Mouse (Mus musculus) liver, adult 2 months (tissue): ENCODE data around the gene Cldn12. TPM values are rescaled to one million over a fixed set of nuclear protein-coding genes. Genes with fewer than 3 reads are reported as not detected.

Experiments used
- DNase-seq: peaks from one replicate; pipeline ENCODE4 v3.0.0-alpha.2; 2011; ENCODE audit warnings: low read depth, low spot score; ENCODE audit errors: extremely low read depth
- H3K27ac ChIP-seq: fragments of 200-500 bp; replicated peaks from 2 replicates; pipeline ENCODE4 v1.5.1; 2012; ENCODE audit warnings: low read depth, mild to moderate bottlenecking, control low read depth, inconsistent platforms, low read length; ENCODE audit not compliant: insufficient read depth
- H3K27me3 ChIP-seq: fragments of 200-500 bp; 2 replicates; pipeline ENCODE4 v1.6.1; 2012; ENCODE audit warnings: mild to moderate bottlenecking, moderate library complexity, low read length, inconsistent platforms; ENCODE audit not compliant: control insufficient read depth, insufficient read depth
- H3K36me3 ChIP-seq: fragments of 200-500 bp; 2 replicates; pipeline ENCODE4 v1.6.1; 2012; ENCODE audit warnings: low read length, inconsistent platforms; ENCODE audit not compliant: control insufficient read depth, insufficient read depth
- H3K4me1 ChIP-seq: fragments of 200-500 bp; 2 replicates; pipeline ENCODE4 v1.6.1; 2011; ENCODE audit warnings: low read length; ENCODE audit not compliant: control insufficient read depth, insufficient read depth
- H3K4me3 ChIP-seq: fragments of 200-500 bp; 2 replicates; pipeline ENCODE4 v1.5.1; 2011; ENCODE audit warnings: low read depth, mild to moderate bottlenecking, control low read depth, low read length, moderate library complexity; ENCODE audit not compliant: insufficient read depth
- H3K79me2 ChIP-seq: fragments of 200-500 bp; 2 replicates; pipeline ENCODE4 v1.6.1; 2012; ENCODE audit warnings: inconsistent platforms, mild to moderate bottlenecking, low read length, moderate library complexity; ENCODE audit not compliant: control insufficient read depth, insufficient read depth
- H3K9ac ChIP-seq: fragments of 200-500 bp; 2 replicates; pipeline ENCODE4 v1.6.1; 2012; ENCODE audit warnings: low read depth, mild to moderate bottlenecking, control low read depth, inconsistent platforms, low read length
- CTCF ChIP-seq: fragments of 200-500 bp; IDR thresholded peaks from 2 replicates; pipeline ENCODE4 v1.5.1; 2011; ENCODE audit warnings: low read depth, low read length, control low read depth
- POLR2A ChIP-seq: fragments of 200-500 bp; IDR thresholded peaks from 2 replicates; pipeline ENCODE4 v1.6.1; 2011; ENCODE audit warnings: low read length, control low read depth; ENCODE audit not compliant: insufficient read depth; ENCODE audit errors: extremely low read depth
- WGBS: fragments of 180-500 bp; shearing (Covaris S2); methylation state at CpG from one replicate; pipeline ENCODE4 v1.1.7; 2018; 5-methylcytosine and 5-hydroxymethylcytosine counted together
- polyA plus RNA-seq: library from polyadenylated mRNA; depleted of rRNA; stranded (reverse); fragments of >200 nt; gene quantifications from 2 replicates; pipeline ENCODE4 v1.2.3, GENCODE M21; 2012; rRNA removed
- total RNA-seq: library from RNA; depleted of rRNA; stranded (reverse); fragments of >200 nt; gene quantifications from 2 replicates; pipeline ENCODE4 v1.2.3, GENCODE M21; 2014; rRNA removed

Gene Cldn12
- 66.4 and 76.7 TPM in 2 replicates for total RNA-seq
- 56.0 and 60.0 TPM in 2 replicates for polyA plus RNA-seq

GRCm38 (mm10) chr5:5514196-5515076, at the start of gene Cldn12:
Cldn12 (minus strand) TSS chr5:5514958.
- H3K27me3 ChIP-seq, result no peaks in the 10 kb centered on the region
- H3K36me3 ChIP-seq, result peaks cover 7% of the 10 kb centered on the region; the same call in 1 of the 2 replicates
- H3K4me3 ChIP-seq, result peak within 1 kb of the TSS; percentile 71
- H3K4me1 ChIP-seq, result no peaks in the 10 kb centered on the region
- H3K79me2 ChIP-seq, result no peaks in the 10 kb centered on the region; the same call in 1 of the 2 replicates
- TF ChIP-seq POLR2A (peak; percentile 67), CTCF (no peak)
- H3K27ac ChIP-seq, result peak within 1 kb of the TSS; percentile 94
- peak; percentile 87 for DNase-seq
- under 1% methylated on average over 78 of the region's 79 CpGs for WGBS
- peak within 1 kb of the TSS; percentile 89 for H3K9ac ChIP-seq

DNA sequence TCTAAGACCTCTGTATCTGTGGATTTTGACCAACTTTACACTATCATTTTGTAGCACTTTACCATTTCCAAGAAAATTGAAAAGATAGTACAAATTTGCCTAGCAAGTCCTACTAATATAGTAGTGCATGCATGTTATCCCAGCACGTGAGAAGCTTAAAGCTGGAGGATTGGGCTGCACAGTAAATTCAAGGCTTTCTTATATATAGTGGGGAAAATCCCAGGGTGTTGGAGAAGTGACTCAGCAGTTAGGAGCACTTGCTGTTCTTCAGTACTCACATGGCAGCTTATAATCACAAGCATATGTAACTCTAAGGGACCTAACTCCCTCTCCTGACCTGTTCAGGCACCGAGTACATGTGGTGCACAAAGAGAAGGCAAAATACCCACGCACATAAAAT, 47.7 kb upstream of the Cldn12 start:
- H3K4me1 ChIP-seq, result peaks cover 4% of the 10 kb centered on the region; the same call in 1 of the 2 replicates
- TF ChIP-seq POLR2A, result no peak
- TF ChIP-seq CTCF, result no peak
- no peaks in the 10 kb centered on the region for H3K79me2 ChIP-seq
- no peak overlapping the region for H3K4me3 ChIP-seq
- DNase-seq, result no peak
- WGBS, result 77% methylated on average over 3 of the region's 3 CpGs
- H3K27ac ChIP-seq, result no peak overlapping the region
- H3K36me3 ChIP-seq, result no peaks in the 10 kb centered on the region
- no peaks in the 10 kb centered on the region for H3K27me3 ChIP-seq
- H3K9ac ChIP-seq, result no peak overlapping the region

DNA sequence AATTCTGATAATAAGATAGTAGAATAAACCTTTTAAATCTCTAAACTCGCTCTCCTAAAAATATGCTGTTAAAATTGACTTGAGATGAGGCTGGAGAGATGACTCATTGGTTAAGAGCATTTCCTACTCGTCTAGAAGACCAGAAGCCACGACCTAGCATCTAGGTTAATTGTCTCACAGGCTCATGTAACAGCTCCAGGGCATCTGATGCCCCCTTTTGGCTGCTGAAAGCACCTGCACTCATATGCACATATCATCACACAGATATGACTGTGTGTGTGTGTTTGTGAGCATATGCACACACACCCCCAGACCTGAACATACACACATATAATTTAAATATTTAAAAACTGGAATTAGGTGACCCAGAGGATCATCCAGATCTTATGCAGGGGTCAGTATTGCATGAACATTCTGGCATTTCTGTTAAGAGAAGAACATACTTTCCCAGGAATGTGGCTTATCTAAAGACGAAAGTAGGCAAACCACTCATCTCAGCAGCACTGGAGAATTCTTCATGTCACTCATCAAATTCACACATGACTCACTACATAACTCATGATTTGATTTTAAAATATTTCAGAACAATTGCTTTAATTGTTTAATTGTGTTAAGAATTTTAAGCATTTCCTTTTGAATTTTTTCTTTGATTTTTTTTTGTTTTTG, 46.4 kb upstream of the Cldn12 start:
- DNase-seq, result peak; percentile 10
- TF ChIP-seq CTCF (peak; percentile 13; the same call in 1 of the 2 replicates), POLR2A (no peak)

DNA sequence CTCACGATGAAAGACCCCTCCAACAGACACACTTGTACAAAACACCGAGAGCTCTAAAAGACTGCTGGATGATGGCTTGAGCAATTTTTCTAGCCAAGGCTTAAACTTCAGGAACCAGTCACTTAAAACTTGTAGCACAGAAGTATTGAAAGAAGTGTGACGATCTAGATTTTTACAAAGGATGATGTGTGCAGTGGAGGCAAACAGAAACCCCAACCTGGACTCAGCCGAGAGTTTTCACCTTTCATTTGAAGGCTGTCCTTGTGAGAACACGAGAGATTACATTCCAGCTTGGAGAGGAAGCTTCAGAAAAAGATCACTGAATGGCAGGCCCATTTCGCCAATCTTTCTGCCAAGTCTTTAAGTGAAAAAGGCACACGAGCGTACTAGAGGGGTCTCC, 45.0 kb upstream of the Cldn12 start:
- 44% methylated on average over 8 of the region's 8 CpGs for WGBS
- H3K27ac ChIP-seq, result no peak overlapping the region
- H3K4me3 ChIP-seq, result peak overlapping the region; percentile 69

More for the DNA sequence above, 46.4 kb upstream of the Cldn12 start:
- Histone ChIP-seq H3K27ac (no peak overlapping the region), H3K79me2 (no peaks in the 10 kb centered on the region), H3K4me1 (peaks cover 4% of the 10 kb centered on the region; the same call in 1 of the 2 replicates), H3K4me3 (no peak overlapping the region), H3K36me3 (no peaks in the 10 kb centered on the region), H3K27me3 (no peaks in the 10 kb centered on the region), H3K9ac (no peak overlapping the region)
- WGBS, result 83% methylated on average over 4 of the region's 4 CpGs

DNA sequence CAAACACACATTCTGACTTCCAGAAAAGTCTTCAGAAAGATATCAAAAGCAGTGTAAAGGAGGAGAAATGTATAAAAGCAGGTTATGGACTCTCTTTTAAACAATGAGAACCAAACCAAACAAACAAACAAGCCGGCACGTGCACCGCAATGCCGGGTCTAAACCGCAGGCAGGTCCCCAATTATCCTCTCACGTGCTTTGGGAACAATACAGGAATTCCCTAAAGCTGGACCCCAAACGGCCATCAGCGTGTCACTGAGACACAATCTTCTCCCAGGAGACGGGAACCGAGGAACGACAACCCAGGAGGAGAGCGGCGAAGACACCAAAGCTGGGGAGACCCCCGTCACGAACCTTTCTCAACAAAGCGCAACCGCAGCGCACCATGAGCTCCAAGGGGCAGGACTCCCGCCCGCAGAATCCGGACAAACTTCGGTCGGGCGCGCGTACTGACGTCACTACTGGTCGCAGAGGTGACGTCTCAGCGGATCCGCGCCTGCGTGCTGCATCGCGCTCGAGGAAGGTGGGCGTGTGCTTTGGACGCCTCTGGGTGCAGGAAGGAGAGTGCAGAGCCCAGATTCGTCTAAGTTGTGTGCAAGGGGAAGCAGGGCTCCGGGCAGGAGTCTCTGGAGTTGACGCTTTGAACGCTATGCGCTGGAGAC, 44.5 kb upstream of the Cldn12 start, which contains the start of gene Gtpbp10:
Gene Gtpbp10 (minus strand): TSS at position 460 of the 662 bp plus-strand sequence.
- Histone ChIP-seq H3K9ac (peak within 1 kb of the TSS; percentile 74), H3K27ac (peak within 1 kb of the TSS; percentile 7; the same call in 1 of the 2 replicates), H3K4me1 (peaks cover 4% of the 10 kb centered on the region; the same call in 1 of the 2 replicates), H3K27me3 (no peaks in the 10 kb centered on the region), H3K36me3 (peaks cover 4% of the 10 kb centered on the region; the same call in 1 of the 2 replicates), H3K79me2 (no peaks in the 10 kb centered on the region), H3K4me3 (peak within 1 kb of the TSS; percentile 69)
- WGBS, result under 1% methylated on average over 43 of the region's 43 CpGs
- peak; percentile 73 for DNase-seq
- TF ChIP-seq CTCF, result no peak
- TF ChIP-seq POLR2A, result no peak; the same call in 1 of the 2 replicates

More for the DNA sequence above, 45.0 kb upstream of the Cldn12 start:
- Histone ChIP-seq H3K4me1 (peaks cover 4% of the 10 kb centered on the region; the same call in 1 of the 2 replicates), H3K9ac (peak overlapping the region; percentile 24; the same call in 1 of the 2 replicates), H3K27me3 (no peaks in the 10 kb centered on the region), H3K79me2 (no peaks in the 10 kb centered on the region), H3K36me3 (peaks cover 4% of the 10 kb centered on the region; the same call in 1 of the 2 replicates)
- no peak for DNase-seq
- TF ChIP-seq CTCF, result no peak
- no peak for TF ChIP-seq POLR2A
